Mouse (Mus musculus) cerebellum, postnatal 4 days (tissue): Measurements from ENCODE around the gene Klhdc8a.
"Not testable (repeated sequence)": the region's sequence is repeated elsewhere in the genome, so short reads cannot be mapped to it uniquely, and the experiment has no call there.

Experiments
- DNase-seq, 2 experiments: peaks; one replicate each; pipeline ENCODE4 v3.0.0; 2022; ENCODE audit warnings: low spot score in 2 of 2, mixed read lengths in 1 of 2

Klhdc8a gene

GRCm38 (mm10) chr1:132345514-132345913, 47.1 kb downstream of the Klhdc8a start:
- no peak for DNase-seq

GRCm38 (mm10) chr1:132346134-132346851, 47.9 kb downstream of the Klhdc8a start:
- no peak for DNase-seq

DNA sequence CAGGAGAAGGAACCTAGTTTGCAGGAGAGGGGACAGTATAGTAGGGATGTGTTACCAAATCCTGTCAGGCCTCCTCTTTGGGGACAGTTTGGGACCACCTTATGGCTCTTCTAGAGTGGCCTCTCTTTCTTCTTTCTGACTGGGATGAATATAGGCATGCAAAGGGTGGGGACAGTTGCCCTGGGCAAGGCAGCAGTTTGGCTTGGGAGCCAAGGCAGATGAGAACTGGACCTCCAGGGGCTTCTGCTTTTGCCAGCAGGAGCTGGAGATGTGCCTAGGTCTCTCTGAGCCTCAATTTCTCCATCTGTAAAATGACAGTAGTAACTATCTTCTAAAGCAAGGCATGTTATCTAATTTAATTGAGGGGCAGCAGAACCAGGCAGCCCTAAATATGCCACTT, 48.5 kb downstream of the Klhdc8a start:
- DNase-seq: no peak

GRCm38 (mm10) chr1:132348401-132348800, 50.0 kb downstream of the Klhdc8a start:
- DNase-seq: no peak

- not testable (repeated sequence) for DNase-seq
Measured at GRCm38 (mm10) chr1:132349049-132349448, 50.6 kb downstream of the Klhdc8a start.

DNA sequence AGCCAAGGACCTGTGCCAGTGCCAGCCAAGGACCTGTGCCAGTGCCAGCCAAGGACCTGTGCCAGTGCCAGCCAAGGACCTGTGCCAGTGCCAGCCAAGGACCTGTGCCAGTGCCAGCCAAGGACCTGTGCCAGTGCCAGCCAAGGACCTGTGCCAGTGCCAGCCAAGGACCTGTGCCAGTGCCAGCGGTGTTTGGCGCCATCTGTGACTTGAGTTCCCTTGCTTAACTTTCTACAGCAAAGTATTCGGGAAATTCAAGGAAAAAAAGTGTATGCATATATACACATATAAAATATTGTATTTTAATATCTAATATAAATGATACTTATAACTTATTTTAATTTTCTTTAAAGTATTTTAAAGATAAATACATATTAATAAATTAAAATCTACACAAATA, 51.2 kb downstream of the Klhdc8a start:
- not testable (repeated sequence) for DNase-seq

DNA sequence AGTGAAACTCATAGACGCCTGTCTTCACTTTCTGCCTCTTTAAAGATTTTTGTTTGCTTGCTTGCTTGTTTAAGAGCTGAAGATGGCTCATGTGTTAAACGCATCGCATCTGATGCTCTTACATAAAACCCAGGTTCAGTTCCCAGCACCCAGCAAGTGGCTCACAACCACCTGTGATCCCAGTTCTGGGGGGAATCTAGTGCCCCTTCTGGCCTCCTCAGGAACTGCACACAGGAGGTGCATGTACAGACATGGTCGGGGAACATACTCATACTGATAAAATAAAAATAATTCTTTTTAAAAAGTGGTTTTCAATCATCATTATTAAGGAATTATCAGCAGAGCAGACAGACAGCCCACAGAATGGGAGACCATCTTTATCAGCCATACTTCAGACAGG, 52.6 kb downstream of the Klhdc8a start:
- DNase-seq: no peak

DNA sequence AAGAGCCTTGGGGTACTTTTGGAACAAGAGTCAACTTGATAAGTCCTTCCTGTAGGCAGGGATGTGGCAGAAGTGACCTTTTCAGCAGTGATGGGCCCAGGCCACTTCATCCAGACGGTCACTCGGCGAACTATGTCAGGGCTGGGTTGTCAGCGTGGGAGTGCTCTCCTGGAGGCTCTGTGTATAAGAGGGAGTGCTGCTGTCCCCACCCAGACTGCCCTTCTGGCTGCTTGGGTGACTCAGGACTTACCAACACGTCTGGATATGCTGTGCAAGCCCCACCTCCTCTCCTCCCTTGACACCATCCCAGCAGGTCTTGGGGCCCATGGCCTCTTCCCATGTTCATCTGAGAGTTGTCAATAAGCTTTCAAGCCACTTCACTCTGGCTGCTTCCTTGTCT, 55.0 kb downstream of the Klhdc8a start:
- no peak for DNase-seq

- DNase-seq: no peak
Measured at GRCm38 (mm10) chr1:132354234-132354633, 55.8 kb downstream of the Klhdc8a start.

- no peak for DNase-seq
Measured at GRCm38 (mm10) chr1:132355162-132355601, 56.8 kb downstream of the Klhdc8a start.

GRCm38 (mm10) chr1:132355841-132356242, 57.4 kb downstream of the Klhdc8a start:
- DNase-seq: peak; percentile 81 to 92

DNA sequence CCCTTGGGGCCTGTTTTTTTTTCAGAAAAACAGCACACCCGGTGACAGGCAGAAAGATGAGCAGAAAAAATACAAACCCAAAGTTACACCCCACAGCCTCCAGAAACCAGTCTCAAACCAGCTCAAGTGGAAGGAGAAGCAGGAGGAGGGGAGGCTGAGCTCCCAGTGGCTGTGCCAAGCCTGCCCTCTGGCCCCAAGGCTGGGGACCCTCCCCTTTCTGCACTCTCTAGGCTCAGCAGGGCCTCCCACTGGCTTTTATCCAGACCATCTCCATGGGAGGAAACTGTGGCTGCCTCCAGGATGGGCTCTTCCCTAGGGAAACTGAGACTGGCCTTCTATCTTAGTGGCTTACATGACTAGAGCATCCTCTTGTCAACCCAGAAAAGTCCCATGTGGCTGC, 58.4 kb downstream of the Klhdc8a start:
- DNase-seq: no peak
